Mouse (Mus musculus) NIH3T3 (cell line): ENCODE results near the gene Tcf20.

Experiments used
- DNase-seq: peaks from one replicate; pipeline ENCODE4 v3.0.0-alpha.2; 2012; ENCODE audit warnings: low read depth

The Tcf20 gene

GRCm38 (mm10) chr15:82992911-82993310 lies 5.2 kb upstream of the Tcf20 start:
- no peak for DNase-seq

- DNase-seq = no peak
Observed at GRCm38 (mm10) chr15:82992079-82992783, 4.6 kb upstream of the Tcf20 start.

DNA sequence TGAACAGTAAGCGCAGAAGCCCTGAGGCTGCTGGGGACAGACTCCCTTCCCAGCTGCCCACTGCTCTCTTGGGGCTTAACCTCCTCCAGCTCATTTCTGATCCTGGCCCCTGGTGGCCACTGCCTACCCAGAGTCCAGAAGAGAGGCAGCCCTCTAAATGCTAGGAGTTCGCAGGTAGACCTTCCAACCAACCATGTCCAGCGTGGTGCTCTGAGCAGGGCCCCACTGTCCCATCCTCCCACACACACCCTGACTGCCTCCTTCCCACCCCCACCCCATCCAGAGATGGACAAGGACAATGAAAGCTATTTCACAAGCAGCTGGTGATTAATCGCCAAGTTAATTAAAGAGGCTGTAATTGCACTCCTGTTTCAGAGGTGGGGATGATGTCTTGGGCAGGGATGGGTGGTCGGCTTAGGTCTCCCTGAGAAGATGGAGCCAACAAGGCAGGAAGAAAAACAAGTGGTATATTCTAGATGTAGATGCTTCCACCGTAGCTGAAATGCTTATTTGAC lies 1.6 kb upstream of the Tcf20 start:
- DNase-seq = no peak

- no peak for DNase-seq
Observed at GRCm38 (mm10) chr15:82987014-82987731, 499 bp downstream of the Tcf20 start.

- DNase-seq = no peak
Observed at GRCm38 (mm10) chr15:82984574-82984973, 3.1 kb downstream of the Tcf20 start.

DNA sequence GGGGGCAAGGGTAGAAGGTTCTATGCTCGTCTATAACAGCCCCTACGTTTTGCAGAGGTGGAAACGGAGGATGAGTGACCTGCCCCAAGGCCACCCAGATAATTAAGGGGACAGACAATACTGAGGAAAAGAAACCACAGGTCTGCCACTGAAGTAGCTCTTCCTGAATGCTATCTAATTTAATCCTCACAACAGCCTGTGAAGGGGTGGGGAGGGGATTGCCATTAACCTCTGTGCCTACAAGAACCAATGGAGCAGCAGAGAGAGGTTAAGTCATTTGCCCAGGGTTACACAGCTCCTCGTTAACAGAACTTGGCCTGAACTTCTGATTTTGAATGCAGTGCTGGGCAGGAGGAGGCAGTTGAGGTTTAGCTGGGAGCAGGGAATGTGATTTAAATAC lies 3.6 kb downstream of the Tcf20 start:
- no peak for DNase-seq

GRCm38 (mm10) chr15:82983416-82984026 lies 4.2 kb downstream of the Tcf20 start:
- DNase-seq = peak; percentile 12

- peak; percentile 18 for DNase-seq
Observed at GRCm38 (mm10) chr15:82982724-82983415, 4.8 kb downstream of the Tcf20 start.

DNA sequence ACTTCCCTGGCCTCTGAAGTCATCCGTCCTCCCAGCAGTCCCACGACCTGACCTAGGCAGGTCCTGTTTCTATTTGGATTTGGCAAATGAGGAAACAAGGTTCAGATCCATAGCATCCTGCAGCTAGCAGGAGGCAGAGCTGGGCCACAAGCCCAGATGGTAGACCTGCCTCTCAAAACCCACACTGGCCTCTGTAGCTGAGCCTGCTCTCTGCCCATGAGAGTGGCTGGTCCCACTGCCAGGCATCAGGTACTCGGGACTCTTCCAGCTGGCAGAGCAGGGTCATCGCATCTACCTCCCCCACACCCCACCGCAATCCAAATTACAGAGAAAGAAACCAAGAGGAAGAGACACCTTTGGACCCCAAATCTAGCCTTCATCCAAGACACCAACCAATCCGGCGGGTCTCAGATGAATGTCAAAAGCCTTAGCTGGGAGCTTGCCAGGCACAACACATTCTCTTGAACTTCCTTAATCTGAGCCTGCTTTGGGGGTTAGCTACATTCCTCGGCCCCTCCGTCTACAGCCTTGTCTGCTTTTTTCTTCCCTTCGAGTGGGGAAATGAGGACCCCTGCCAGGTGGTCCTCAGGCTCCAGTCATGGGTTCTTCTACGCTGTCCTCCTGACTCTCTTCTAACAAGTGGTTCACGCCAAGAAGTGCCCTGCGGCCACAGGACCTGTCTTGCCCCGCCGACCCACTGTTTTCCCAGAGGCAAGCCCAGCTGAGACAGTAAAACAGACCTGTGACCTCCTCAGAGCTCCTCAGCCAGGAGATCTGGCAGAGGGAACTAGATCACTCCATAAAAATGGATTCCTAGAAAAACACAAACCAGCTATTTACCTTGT lies 5.8 kb downstream of the Tcf20 start:
- DNase-seq = no peak

DNA sequence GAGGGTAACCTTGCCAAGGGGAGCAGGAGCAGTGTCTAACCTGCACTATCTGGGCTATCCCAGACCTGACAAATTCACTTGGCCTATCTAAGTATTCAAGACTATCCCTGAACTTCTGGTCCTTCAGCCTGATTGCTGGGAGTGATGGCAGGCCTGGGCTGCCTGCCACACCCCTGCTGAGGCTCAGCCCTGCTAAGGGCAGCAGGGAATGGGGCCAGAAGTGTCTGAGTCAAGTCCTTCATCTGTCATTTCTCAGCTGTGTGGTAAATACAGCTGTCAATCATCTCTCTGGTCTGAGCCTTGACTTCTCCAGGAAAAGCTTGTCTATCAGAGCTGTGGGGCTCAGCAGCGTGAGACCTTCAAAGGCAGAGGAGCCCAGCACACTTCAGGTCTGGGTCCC lies 8.1 kb downstream of the Tcf20 start:
- DNase-seq = peak; percentile 52

DNA sequence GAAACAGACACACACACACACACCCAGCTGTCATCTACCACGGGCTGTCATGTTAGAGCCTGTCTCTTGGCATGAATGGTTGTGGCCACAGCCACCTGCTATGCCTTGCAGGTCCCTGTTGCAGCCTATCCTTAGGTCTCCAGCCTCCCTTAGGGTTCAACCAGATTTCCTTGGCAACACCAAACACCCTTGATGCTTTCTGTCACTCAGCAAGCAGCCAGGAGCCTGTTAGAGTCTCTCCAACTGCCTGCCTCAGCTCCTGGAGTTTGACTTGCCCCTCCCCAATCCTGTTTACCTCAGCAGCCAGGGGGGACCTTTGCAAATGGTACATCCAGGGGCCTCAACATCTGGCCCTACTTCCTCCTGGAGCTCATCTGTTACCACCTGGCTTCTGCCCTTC lies 13.2 kb downstream of the Tcf20 start:
- no peak for DNase-seq

DNA sequence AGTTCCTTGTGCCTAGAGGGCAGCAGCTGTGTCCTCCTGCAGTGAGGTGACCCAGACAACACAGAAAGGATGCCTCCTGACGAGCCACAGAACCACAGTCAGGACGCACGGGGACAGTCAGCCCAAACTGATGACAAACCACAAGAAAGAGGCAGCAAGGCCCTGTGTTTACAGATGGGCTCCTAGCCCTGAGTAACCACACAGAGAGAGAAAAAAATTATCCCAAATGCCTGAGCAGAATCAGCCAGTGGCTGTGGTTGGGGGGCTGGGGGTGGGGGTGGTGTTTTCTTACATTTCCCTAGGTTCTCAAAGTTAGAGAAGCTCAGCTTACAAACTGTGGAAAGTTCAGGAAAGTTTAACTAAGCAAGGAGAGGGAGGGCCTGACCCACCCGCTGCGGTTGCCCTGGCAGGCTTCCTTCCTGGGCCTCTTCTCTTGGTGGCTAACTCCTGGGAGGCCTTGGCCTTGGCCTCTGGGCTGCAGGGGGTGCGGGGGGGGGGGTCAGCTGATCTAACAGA lies 18.4 kb downstream of the Tcf20 start:
- peak; percentile 12 for DNase-seq

DNA sequence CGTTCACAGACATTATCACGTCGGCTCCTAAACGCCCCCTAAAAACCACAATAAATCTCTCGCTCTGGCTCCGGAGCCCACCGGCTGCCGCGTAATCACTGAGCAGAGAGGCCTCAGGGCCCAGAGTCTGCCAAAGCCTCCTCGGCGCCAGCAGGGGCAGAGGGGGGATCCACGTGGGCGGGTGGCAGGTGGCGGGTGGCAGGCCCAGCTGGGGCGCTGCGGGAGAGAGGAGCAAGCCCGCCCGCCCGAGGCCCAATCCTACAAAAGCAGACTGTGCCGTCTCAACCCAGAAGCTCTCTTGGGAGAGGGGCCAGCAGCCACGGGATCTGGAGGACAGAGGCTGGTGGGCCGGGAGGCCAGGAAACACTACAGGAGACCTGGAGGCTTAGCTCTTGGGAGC lies 19.2 kb downstream of the Tcf20 start:
- DNase-seq = no peak

- no peak for DNase-seq
Observed at GRCm38 (mm10) chr15:82967947-82968346, 19.7 kb downstream of the Tcf20 start.

- no peak for DNase-seq
Observed at GRCm38 (mm10) chr15:82964266-82964825, 23.3 kb downstream of the Tcf20 start.

- DNase-seq = no peak
Observed at GRCm38 (mm10) chr15:82963556-82964156, 24.0 kb downstream of the Tcf20 start.

DNA sequence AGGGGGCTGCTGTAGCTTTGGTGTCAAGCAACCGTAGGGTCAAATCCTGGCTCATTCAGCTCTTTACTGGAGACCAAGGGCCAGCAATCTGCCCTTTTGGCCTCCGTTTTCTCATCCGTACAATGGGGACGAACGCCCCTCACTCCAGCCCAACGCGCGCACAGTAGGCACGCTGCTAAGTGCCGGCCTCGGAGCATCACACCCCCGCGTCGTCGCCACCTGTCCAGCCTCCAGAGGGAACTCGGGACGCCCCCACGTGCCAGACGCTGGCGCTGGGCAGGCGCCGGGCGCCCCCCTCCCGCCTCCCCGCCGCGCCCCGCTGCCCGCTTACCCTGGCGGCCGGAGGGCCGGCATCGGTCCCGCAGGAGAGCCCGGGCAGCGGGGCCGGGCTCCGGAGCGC lies 24.6 kb downstream of the Tcf20 start:
- DNase-seq = no peak

DNA sequence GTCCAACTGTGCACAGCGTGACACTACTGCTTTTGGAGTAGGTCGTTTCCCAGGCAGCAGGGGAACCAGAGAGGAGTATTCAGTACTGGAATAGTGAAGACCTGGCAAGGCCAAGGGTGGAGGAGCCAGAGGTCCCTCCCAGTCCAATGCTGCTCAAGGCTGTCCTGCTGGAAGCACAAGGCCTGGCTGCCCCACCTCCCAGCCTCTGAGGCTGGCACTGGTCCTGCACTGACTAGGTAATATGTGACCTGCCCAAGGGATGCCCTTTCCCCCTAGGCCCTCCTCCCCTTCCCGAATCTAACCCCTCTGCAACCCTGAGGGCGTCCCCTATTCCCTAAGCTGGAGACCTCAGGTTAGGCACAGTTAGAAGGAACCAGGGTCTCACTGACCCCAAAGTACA lies 25.1 kb downstream of the Tcf20 start:
- no peak for DNase-seq

DNA sequence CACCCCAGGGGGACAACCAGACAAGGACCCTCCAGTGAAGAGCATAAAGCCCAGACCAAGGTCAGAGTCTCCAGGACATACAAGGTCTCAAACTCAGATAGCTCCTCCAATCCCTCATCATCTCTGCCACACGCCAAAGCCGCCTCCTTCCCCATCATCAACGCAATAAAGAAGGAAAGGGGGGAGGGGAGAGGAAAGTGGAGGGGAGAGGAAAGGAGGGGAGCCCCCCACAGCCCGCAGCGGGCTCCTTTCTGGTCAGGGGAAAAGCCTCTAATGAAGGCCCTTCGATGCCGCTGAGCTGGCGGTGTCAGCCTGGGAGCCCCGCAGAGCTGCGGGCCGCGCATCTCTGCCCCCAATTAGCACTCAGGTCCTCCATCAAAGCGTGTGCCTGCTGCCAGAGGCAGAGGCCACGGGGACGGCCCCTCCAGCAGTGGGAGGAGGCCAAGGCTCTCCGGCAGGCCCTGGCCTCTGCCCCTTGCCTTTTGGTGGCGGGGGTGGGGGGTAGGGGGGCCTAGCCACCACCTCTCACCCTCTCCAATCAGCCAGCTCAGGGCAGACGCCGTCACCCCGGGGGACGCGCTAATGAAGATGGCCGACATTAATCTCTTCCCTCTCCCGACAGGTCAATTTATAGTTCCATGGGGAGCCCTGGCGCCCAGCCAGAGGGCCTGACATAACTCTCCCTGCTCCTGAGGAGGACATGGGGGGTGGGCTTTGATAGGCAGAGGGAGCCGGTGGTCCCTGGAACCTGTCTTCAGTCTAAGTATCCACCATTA lies 26.7 kb downstream of the Tcf20 start:
- DNase-seq = no peak

DNA sequence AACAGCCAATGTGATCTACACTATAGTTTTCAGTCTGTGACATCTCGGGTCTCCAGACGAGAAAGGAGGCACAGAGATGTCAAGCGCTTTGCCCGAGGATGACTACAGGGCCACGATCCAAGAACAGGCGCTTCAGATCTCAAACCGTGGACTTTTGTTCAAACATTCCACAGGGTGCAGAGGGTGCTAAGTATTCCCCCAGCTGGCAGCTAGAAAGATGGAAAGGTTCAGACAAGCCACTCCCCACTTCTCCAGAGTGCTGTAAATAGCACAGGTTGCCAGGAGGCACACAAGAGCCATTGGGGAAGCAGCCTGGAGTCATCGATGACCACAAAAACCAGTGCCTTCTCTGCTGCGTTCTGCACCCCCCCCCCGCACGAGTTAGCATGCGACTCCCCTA lies 28.5 kb downstream of the Tcf20 start:
- DNase-seq = no peak
